Mouse (Mus musculus): ENCODE data around the gene Olfr486. TPM values are rescaled to one million over a fixed set of nuclear protein-coding genes. Genes with fewer than 3 reads are reported as not detected.
"Not testable (repeated sequence)": the region's sequence is repeated elsewhere in the genome, so short reads cannot be mapped to it uniquely, and the experiment has no call there.

Gene Olfr486
- not detected in 2 replicates for polyA plus RNA-seq (2016; fragmentation: Nextera tagmentation; extraction: Ambion mirVana)

GRCm38 (mm10) chr7:108172642-108173041 lies at the start of gene Olfr486:
Olfr486 (minus strand) TSS chr7:108172742.
- H3K36me3 ChIP-seq; H3K4me3 ChIP-seq; H3K4me1 ChIP-seq; H3K9me3 ChIP-seq; H3K27ac ChIP-seq; H3K27me3 ChIP-seq (ENCODE audit: insufficient read depth, poor library complexity, severe bottlenecking); DNase-seq (ENCODE audit: low spot score): not testable (repeated sequence)
- WGBS: 100% methylated on average over 1 of the region's 1 CpGs

- H3K9me3 ChIP-seq; H3K4me3 ChIP-seq; H3K36me3 ChIP-seq; DNase-seq (ENCODE audit: low spot score); H3K4me1 ChIP-seq; H3K27ac ChIP-seq; H3K27me3 ChIP-seq (ENCODE audit: insufficient read depth, poor library complexity, severe bottlenecking): not testable (repeated sequence)
These were observed 42.0 kb upstream of the Olfr486 start, which contains the start of gene Olfr487 for GRCm38 (mm10) chr7:108214536-108214935. Olfr487 (minus strand) TSS chr7:108214636.

GRCm38 (mm10) chr7:108196938-108197337 lies 24.4 kb upstream of the Olfr486 start:
- Histone ChIP-seq H3K27ac (no peak overlapping the region), H3K4me3 (no peak overlapping the region), H3K36me3 (no peaks in the 10 kb centered on the region), H3K27me3 (ENCODE audit: insufficient read depth, poor library complexity, severe bottlenecking) (no peaks in the 10 kb centered on the region), H3K9me3 (no peaks in the 10 kb centered on the region), H3K4me1 (no peaks in the 10 kb centered on the region)
- 73% methylated on average over 6 of the region's 6 CpGs for WGBS
- DNase-seq (ENCODE audit: low spot score): no peak

- H3K4me1 ChIP-seq; H3K27me3 ChIP-seq (ENCODE audit: insufficient read depth, poor library complexity, severe bottlenecking); DNase-seq (ENCODE audit: low spot score); H3K36me3 ChIP-seq; H3K4me3 ChIP-seq; H3K27ac ChIP-seq; H3K9me3 ChIP-seq: not testable (repeated sequence)
- 59% methylated on average over 3 of the region's 3 CpGs for WGBS
These were observed 23.8 kb upstream of the Olfr486 start for GRCm38 (mm10) chr7:108196337-108196736.

GRCm38 (mm10) chr7:108192714-108193113 lies 20.2 kb upstream of the Olfr486 start:
- H3K4me1 ChIP-seq, H3K9me3 ChIP-seq: not testable (repeated sequence)
- 82% methylated on average over 1 of the region's 1 CpGs for WGBS

GRCm38 (mm10) chr7:108191196-108191595 lies 18.7 kb upstream of the Olfr486 start:
- H3K4me1 ChIP-seq; H3K4me3 ChIP-seq; H3K9me3 ChIP-seq; DNase-seq (ENCODE audit: low spot score); H3K27me3 ChIP-seq (ENCODE audit: insufficient read depth, poor library complexity, severe bottlenecking); H3K27ac ChIP-seq; H3K36me3 ChIP-seq: not testable (repeated sequence)
- WGBS: 68% methylated on average over 2 of the region's 2 CpGs

More at GRCm38 (mm10) chr7:108192714-108193113, 20.2 kb upstream of the Olfr486 start:
- H3K27ac ChIP-seq; H3K4me3 ChIP-seq; H3K36me3 ChIP-seq; H3K27me3 ChIP-seq (ENCODE audit: insufficient read depth, poor library complexity, severe bottlenecking); DNase-seq (ENCODE audit: low spot score): not testable (repeated sequence)

DNA sequence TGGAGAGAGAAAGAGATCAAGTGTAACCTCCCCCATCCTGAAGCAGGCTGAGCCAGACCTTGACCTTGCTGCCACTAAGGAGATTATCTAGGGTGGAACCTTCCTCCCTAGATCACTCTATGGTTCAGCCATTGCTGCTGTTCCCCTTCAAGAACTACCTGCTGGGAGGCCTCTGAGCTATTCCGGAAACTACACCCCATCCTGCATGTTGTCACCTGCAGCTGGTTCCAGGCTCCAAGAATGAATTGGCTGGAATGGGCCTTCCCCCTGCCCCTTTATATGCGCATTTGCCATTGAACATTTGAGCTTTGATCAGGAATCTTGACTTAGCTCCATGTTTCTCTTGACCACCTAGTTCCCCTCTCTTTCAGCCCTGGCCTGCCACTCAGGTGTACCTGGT lies 12.7 kb upstream of the Olfr486 start:
- not testable (repeated sequence) for H3K4me1 ChIP-seq; H3K4me3 ChIP-seq; H3K36me3 ChIP-seq; DNase-seq (ENCODE audit: low spot score); H3K27me3 ChIP-seq (ENCODE audit: insufficient read depth, poor library complexity, severe bottlenecking); H3K9me3 ChIP-seq; H3K27ac ChIP-seq
- WGBS: 81% methylated on average over 2 of the region's 2 CpGs

GRCm38 (mm10) chr7:108184401-108184800 lies 11.9 kb upstream of the Olfr486 start:
- not testable (repeated sequence) for DNase-seq (ENCODE audit: low spot score); H3K36me3 ChIP-seq; H3K27me3 ChIP-seq (ENCODE audit: insufficient read depth, poor library complexity, severe bottlenecking); H3K4me1 ChIP-seq; H3K9me3 ChIP-seq; H3K4me3 ChIP-seq; H3K27ac ChIP-seq
- 68% methylated on average over 3 of the region's 3 CpGs for WGBS

GRCm38 (mm10) chr7:108159771-108160170 lies 12.8 kb downstream of the Olfr486 start, which contains the start of gene Olfr485:
Olfr485 (minus strand) TSS chr7:108159871.
- H3K36me3 ChIP-seq: no peaks in the 10 kb centered on the region
- DNase-seq (ENCODE audit: low spot score): no peak
- H3K4me3 ChIP-seq: no peak within 1 kb of the TSS
- no peak within 1 kb of the TSS for H3K27ac ChIP-seq
- no peaks in the 10 kb centered on the region for H3K9me3 ChIP-seq
- H3K4me1 ChIP-seq: no peaks in the 10 kb centered on the region
- H3K27me3 ChIP-seq (ENCODE audit: insufficient read depth, poor library complexity, severe bottlenecking): no peaks in the 10 kb centered on the region

GRCm38 (mm10) chr7:108127349-108127748 lies 45.2 kb downstream of the Olfr486 start, which contains the start of gene Olfr484:
Olfr484 (minus strand) TSS chr7:108127449.
- H3K27me3 ChIP-seq (ENCODE audit: insufficient read depth, poor library complexity, severe bottlenecking): no peaks in the 10 kb centered on the region
- no peaks in the 10 kb centered on the region for H3K36me3 ChIP-seq
- H3K27ac ChIP-seq: no peak within 1 kb of the TSS
- DNase-seq (ENCODE audit: low spot score): no peak
- H3K4me1 ChIP-seq: no peaks in the 10 kb centered on the region
- H3K4me3 ChIP-seq: no peak within 1 kb of the TSS
- H3K9me3 ChIP-seq: no peaks in the 10 kb centered on the region

Other genes starting within 250 kb of the Olfr486 start
- gene Olfr473, start 242.3 kb downstream of the Olfr486 start, polyA plus RNA-seq (2016; fragmentation: Nextera tagmentation; extraction: Ambion mirVana): not detected in 2 replicates
- not detected in 2 replicates for gene Olfr474, start 218.1 kb downstream of the Olfr486 start, polyA plus RNA-seq (2016; fragmentation: Nextera tagmentation; extraction: Ambion mirVana)
- not detected in 2 replicates for gene Olfr476, start 207.9 kb downstream of the Olfr486 start, polyA plus RNA-seq (2016; fragmentation: Nextera tagmentation; extraction: Ambion mirVana)
- not detected in 2 replicates for gene Olfr477, start 186.0 kb downstream of the Olfr486 start, polyA plus RNA-seq (2016; fragmentation: Nextera tagmentation; extraction: Ambion mirVana)
- not detected in 2 replicates for gene Olfr478, start 138.8 kb downstream of the Olfr486 start, polyA plus RNA-seq (2016; fragmentation: Nextera tagmentation; extraction: Ambion mirVana)
- gene Olfr479, start 122.0 kb downstream of the Olfr486 start, polyA plus RNA-seq (2016; fragmentation: Nextera tagmentation; extraction: Ambion mirVana): not detected in 2 replicates
- not detected in 2 replicates for gene Olfr480, start 105.4 kb downstream of the Olfr486 start, polyA plus RNA-seq (2016; fragmentation: Nextera tagmentation; extraction: Ambion mirVana)
- gene Olfr481, start 92.9 kb downstream of the Olfr486 start, polyA plus RNA-seq (2016; fragmentation: Nextera tagmentation; extraction: Ambion mirVana): not detected in 2 replicates
- not detected in 2 replicates for gene Olfr482, start 75.2 kb downstream of the Olfr486 start, polyA plus RNA-seq (2016; fragmentation: Nextera tagmentation; extraction: Ambion mirVana)
- not detected in 2 replicates for gene Olfr483, start 71.9 kb downstream of the Olfr486 start, polyA plus RNA-seq (2016; fragmentation: Nextera tagmentation; extraction: Ambion mirVana)
- not detected in 2 replicates for gene Olfr484, start 45.3 kb downstream of the Olfr486 start, polyA plus RNA-seq (2016; fragmentation: Nextera tagmentation; extraction: Ambion mirVana)
- not detected in 2 replicates for gene Olfr485, start 12.9 kb downstream of the Olfr486 start, polyA plus RNA-seq (2016; fragmentation: Nextera tagmentation; extraction: Ambion mirVana)
- gene Olfr487, start 41.9 kb upstream of the Olfr486 start, polyA plus RNA-seq (2016; fragmentation: Nextera tagmentation; extraction: Ambion mirVana): not detected in 2 replicates
- gene Olfr488, start 85.6 kb upstream of the Olfr486 start, polyA plus RNA-seq (2016; fragmentation: Nextera tagmentation; extraction: Ambion mirVana): not detected in 2 replicates
- gene Olfr490, start 116.2 kb upstream of the Olfr486 start, polyA plus RNA-seq (2016; fragmentation: Nextera tagmentation; extraction: Ambion mirVana): not detected in 2 replicates
- not detected in 2 replicates for gene Olfr491, start 140.7 kb upstream of the Olfr486 start, polyA plus RNA-seq (2016; fragmentation: Nextera tagmentation; extraction: Ambion mirVana)
- not detected in 2 replicates for gene Olfr492, start 150.9 kb upstream of the Olfr486 start, polyA plus RNA-seq (2016; fragmentation: Nextera tagmentation; extraction: Ambion mirVana)
- not detected in 2 replicates for gene Olfr493, start 174.2 kb upstream of the Olfr486 start, polyA plus RNA-seq (2016; fragmentation: Nextera tagmentation; extraction: Ambion mirVana)
- gene Olfr494, start 192.6 kb upstream of the Olfr486 start, polyA plus RNA-seq (2016; fragmentation: Nextera tagmentation; extraction: Ambion mirVana): not detected in 2 replicates
- gene Olfr495, start 220.4 kb upstream of the Olfr486 start, polyA plus RNA-seq (2016; fragmentation: Nextera tagmentation; extraction: Ambion mirVana): not detected in 2 replicates
- not detected in 2 replicates for gene Olfr497, start 247.7 kb upstream of the Olfr486 start, polyA plus RNA-seq (2016; fragmentation: Nextera tagmentation; extraction: Ambion mirVana)

Measured in heart, embryonic 10.5 days (tissue).